Mouse (Mus musculus): Measurements from ENCODE around the gene Pla2g6.

DNA sequence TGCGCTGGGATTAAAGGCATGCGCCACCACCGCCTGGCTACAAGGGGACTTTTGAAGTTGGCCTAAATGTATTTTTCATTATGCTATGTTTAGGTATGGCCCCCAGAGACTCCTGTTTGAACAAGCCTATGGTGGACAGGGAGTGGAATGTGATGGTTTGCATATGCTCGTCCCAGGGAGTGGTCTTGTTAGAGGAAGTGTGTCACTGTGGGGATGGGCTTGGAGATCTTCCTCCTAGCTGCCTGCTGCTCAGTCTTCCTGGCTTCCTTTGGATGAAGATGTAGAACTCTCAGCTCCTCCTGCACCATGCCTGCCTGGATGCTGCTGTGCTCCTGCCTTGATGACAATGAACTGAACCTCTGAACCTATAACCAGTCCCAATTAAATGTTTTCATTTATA lies 2.3 kb upstream of the Pla2g6 start:
- no peak for TF ChIP-seq POLR2A (IDR thresholded peaks at IDR 0.05; ENCODE audit: low read depth, low read length)
- TF ChIP-seq CTCF (IDR thresholded peaks at IDR 0.05; ENCODE audit: borderline replicate concordance, insufficient read depth, low read length), result no peak

Data from embryonic fibroblast, embryonic 13.5 days (primary cell).